ENCODE assay signal across 12 mouse cellular contexts in the genomic region with DNA sequence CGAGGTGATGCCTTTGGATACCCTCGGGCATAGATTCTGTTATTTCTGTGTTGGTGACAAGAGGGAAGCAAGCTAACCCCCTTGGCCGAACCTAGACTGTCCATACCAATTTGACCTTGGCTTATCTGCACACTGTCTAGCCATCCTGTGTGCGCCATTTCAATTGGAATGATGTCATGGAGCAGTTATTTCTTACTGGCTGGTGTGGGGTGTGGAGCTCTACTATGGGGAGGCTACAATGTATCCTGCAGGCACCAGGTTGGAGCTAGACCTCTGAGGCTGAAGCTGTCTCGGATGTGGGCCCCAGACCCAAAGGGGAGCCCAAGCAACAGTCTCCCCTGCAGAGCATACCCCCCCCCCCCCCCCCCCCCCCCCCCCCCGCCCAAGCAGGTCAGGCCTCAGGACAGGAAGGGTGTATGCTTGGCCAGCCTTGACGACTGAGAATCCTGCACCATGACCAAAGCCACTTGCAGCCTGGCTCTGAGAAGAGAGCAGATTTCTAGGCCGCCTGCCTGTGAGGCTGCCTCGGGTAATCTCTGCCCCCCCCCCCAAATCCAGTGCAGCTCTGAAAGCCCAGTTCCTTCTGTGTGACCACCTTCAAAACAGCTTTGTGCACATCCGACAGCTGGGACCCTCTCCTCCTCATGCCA. TPM values are rescaled to one million over a fixed set of nuclear protein-coding genes. Genes with fewer than 3 reads are reported as not detected.
DNase-seq lines count a peak whose midpoint lies in the region; ATAC-seq and TF ChIP-seq lines count a peak whose summit lies in the region.
"Had no signal": no experiment of that assay in that cellular context is flagged by ENCODE, and none has a peak within 500 bp of the region (broad histone marks: within the 10 kb centered on the region; RNA-seq: fewer than 3 reads in every experiment).

TSS of gene Prrx2 (plus strand) at position 600 of the 650 bp plus-strand sequence.

- ATAC-seq in forebrain, embryonic 13.5 days = no peak
- no peak for ATAC-seq in forebrain, embryonic 16.5 days
- ATAC-seq in intestine, embryonic 16.5 days = no peak
- no peak for ATAC-seq in intestine, postnatal 0 days

- peaks cover 16% of the 10 kb centered on the region for H3K4me1 ChIP-seq in forebrain, embryonic 13.5 days
- peaks cover 9% of the 10 kb centered on the region for H3K4me1 ChIP-seq in forebrain, embryonic 16.5 days (replicated peaks; ENCODE audit: control insufficient read depth, insufficient read depth, low read length)
- peaks cover 6% of the 10 kb centered on the region for H3K4me1 ChIP-seq in intestine, embryonic 16.5 days (ENCODE audit: control insufficient read depth, insufficient read depth, low read length)
- H3K4me1 ChIP-seq in intestine, postnatal 0 days (replicated peaks; ENCODE audit: control insufficient read depth, insufficient read depth, low read length) = no peaks in the 10 kb centered on the region

- no peak within 1 kb of the TSS for H3K4me3 ChIP-seq in forebrain, embryonic 13.5 days
- no peak within 1 kb of the TSS for H3K4me3 ChIP-seq in forebrain, embryonic 16.5 days (replicated peaks; ENCODE audit: low read length)
- no peak within 1 kb of the TSS for H3K4me3 ChIP-seq in intestine, embryonic 16.5 days (ENCODE audit: low read length)
- no peak within 1 kb of the TSS for H3K4me3 ChIP-seq in intestine, postnatal 0 days (ENCODE audit: low read depth, low read length)

- H3K9ac ChIP-seq in forebrain, embryonic 13.5 days = no peak within 1 kb of the TSS
- no peak within 1 kb of the TSS for H3K9ac ChIP-seq in forebrain, embryonic 16.5 days (replicated peaks; ENCODE audit: low read depth, low read length)
- H3K9ac ChIP-seq in intestine, embryonic 16.5 days (ENCODE audit: low read depth, low read length) = 0 out of 2 replicates have a peak within 1 kb of the TSS, but pooled peaks have one; percentile 13
- H3K9ac ChIP-seq in intestine, postnatal 0 days (ENCODE audit: low read depth, low read length) = no peak within 1 kb of the TSS

- no peak for TF ChIP-seq CTCF in intestine, postnatal 0 days (IDR thresholded peaks at IDR 0.05; ENCODE audit: low read depth)

- 74% methylated on average over 7 of the region's 10 CpGs for WGBS in forebrain, embryonic 13.5 days
- WGBS in forebrain, embryonic 16.5 days = 74% methylated on average over 7 of the region's 10 CpGs
- WGBS in intestine, embryonic 16.5 days = 63% methylated on average over 9 of the region's 10 CpGs
- 73% methylated on average over 9 of the region's 10 CpGs for WGBS in intestine, postnatal 0 days

- no peaks in the 10 kb centered on the region for H3K9me3 ChIP-seq in forebrain, embryonic 13.5 days (replicated peaks)
- H3K9me3 ChIP-seq in forebrain, embryonic 16.5 days (ENCODE audit: control insufficient read depth, low read length) = no peaks in the 10 kb centered on the region
- no peaks in the 10 kb centered on the region for H3K9me3 ChIP-seq in intestine, embryonic 16.5 days (ENCODE audit: control insufficient read depth, low read length)
- no peaks in the 10 kb centered on the region for H3K9me3 ChIP-seq in intestine, postnatal 0 days (ENCODE audit: control insufficient read depth)

- no peaks in the 10 kb centered on the region for H3K36me3 ChIP-seq in forebrain, embryonic 13.5 days (ENCODE audit: poor library complexity, severe bottlenecking)
- H3K36me3 ChIP-seq in forebrain, embryonic 16.5 days (ENCODE audit: control insufficient read depth, insufficient read depth) = no peaks in the 10 kb centered on the region
- H3K36me3 ChIP-seq in intestine, embryonic 16.5 days (ENCODE audit: control insufficient read depth, insufficient read depth, low read length) = no peaks in the 10 kb centered on the region
- no peaks in the 10 kb centered on the region for H3K36me3 ChIP-seq in intestine, postnatal 0 days (ENCODE audit: control insufficient read depth, insufficient read depth)

- peak within 1 kb of the TSS; percentile 67; the same call in 1 of the 2 replicates for H3K27ac ChIP-seq in forebrain, embryonic 13.5 days
- no peak within 1 kb of the TSS for H3K27ac ChIP-seq in forebrain, embryonic 16.5 days (ENCODE audit: low read length)
- no peak within 1 kb of the TSS for H3K27ac ChIP-seq in intestine, embryonic 16.5 days (ENCODE audit: low read length)
- no peak within 1 kb of the TSS for H3K27ac ChIP-seq in intestine, postnatal 0 days (ENCODE audit: low read depth, low read length)

- H3K4me2 ChIP-seq in forebrain, embryonic 13.5 days = no peak within 1 kb of the TSS
- no peak within 1 kb of the TSS for H3K4me2 ChIP-seq in forebrain, embryonic 16.5 days (ENCODE audit: low read length)
- H3K4me2 ChIP-seq in intestine, embryonic 16.5 days (ENCODE audit: low read depth, low read length) = no peak within 1 kb of the TSS
- no peak within 1 kb of the TSS for H3K4me2 ChIP-seq in intestine, postnatal 0 days (replicated peaks; ENCODE audit: low read depth)

- no peak for DNase-seq in urinary bladder, adult 2 months (ENCODE audit: low spot score)
- no peak for DNase-seq in urinary bladder, postnatal 25 days (ENCODE audit: low spot score)
- no peak for DNase-seq in lung, postnatal 14 days
- no peak for DNase-seq in kidney, adult 18-20 months
- DNase-seq: adrenal gland, postnatal 14 days; cerebellum, adult 11-12 months; gastrocnemius, postnatal 10 days; kidney, adult 8-10 months had no signal

- no peaks in the 10 kb centered on the region for H3K27me3 ChIP-seq in forebrain, embryonic 13.5 days
- no peaks in the 10 kb centered on the region for H3K27me3 ChIP-seq in forebrain, embryonic 16.5 days (replicated peaks; ENCODE audit: control insufficient read depth, insufficient read depth, low read length)
- no peaks in the 10 kb centered on the region for H3K27me3 ChIP-seq in intestine, embryonic 16.5 days (replicated peaks; ENCODE audit: control insufficient read depth, insufficient read depth, low read length)
- H3K27me3 ChIP-seq in intestine, postnatal 0 days (replicated peaks; ENCODE audit: control insufficient read depth, insufficient read depth, low read length) = no peaks in the 10 kb centered on the region

RNA-seq across cellular contexts. Expression of gene Prrx2, which starts in this region (rescaled TPM):
- 1.8 and 3.0 TPM in 2 replicates for polyA plus RNA-seq in forebrain, embryonic 13.5 days (2015; fragmentation: Nextera tagmentation; extraction: Ambion mirVana)
- 1.9 and 4.0 TPM in 2 replicates for polyA plus RNA-seq in forebrain, embryonic 16.5 days (2015; fragmentation: Nextera tagmentation; extraction: Ambion mirVana)
- polyA plus RNA-seq in intestine, embryonic 16.5 days (2015; fragmentation: Nextera tagmentation; extraction: Ambion mirVana) = 1.6 and 1.9 TPM in 2 replicates
- 0.64 and 0.74 TPM in 2 replicates for polyA plus RNA-seq in intestine, postnatal 0 days (2015; fragmentation: Nextera tagmentation; extraction: Ambion mirVana)
- 16.4 and 21.9 TPM in 2 replicates for polyA plus RNA-seq in urinary bladder, adult 2 months (2012; rRNA removed)
